Mouse (Mus musculus): ENCODE data around the gene Olfr1198. TPM values are rescaled to one million over a fixed set of nuclear protein-coding genes. Genes with fewer than 3 reads are reported as not detected.

Gene Olfr1198
- not detected in 2 replicates for total RNA-seq (2021)
- long read RNA-seq, experiment 1 = 0 reads
- long read RNA-seq, experiment 2 = 0 reads

- no peak for DNase-seq
These were observed at the start of gene Olfr1198 for GRCm38 (mm10) chr2:88751270-88751669. TSS of gene Olfr1198 (minus strand) at chr2:88751370.

DNA sequence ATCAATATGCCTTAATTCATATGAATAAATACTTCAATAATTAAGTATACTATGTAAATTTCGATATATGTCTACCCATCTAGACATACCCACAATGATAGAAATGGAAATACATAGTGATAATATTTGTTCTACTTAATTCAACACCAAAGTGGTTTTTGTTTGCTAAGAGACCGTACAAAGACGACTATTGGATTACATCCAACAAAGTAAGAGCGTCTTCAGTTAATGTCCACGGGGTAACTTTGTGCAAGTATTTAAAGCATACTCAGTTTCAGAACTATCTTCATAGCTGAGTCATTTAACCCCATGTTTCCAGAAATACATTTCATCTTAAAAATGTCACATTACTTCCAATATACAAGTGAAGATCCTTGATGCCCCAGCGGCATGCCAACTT is 41.6 kb upstream of the Olfr1198 start, which contains the start of gene Olfr1201:
TSS of gene Olfr1201 (plus strand) at position 301 of the 400 bp plus-strand sequence.
- no peak for DNase-seq

DNA sequence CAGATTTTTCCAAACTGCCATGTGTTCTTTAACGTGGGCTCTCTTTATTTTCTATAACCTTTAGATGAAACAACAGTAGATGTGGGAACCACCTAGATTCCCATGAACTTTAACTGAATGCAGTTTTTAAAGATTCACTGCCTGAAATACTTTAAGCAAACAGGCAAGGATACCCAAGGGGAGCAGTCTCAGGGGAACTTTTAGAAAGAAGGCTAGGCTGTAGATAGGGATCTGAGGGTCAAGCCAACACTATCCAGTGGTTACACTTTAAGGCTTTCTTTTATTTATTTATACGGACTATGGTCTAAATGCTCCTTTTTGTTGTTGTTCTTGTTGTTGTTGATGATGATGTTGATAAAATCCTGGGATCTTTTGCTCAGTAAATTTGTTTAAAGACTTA is 19.2 kb upstream of the Olfr1198 start, which contains the start of gene Olfr1200:
TSS of gene Olfr1200 (minus strand) at position 101 of the 400 bp plus-strand sequence.
- no peak for DNase-seq

GRCm38 (mm10) chr2:88760369-88760768 is 9.2 kb upstream of the Olfr1198 start, which contains the start of gene Olfr1199:
TSS of gene Olfr1199 (minus strand) at chr2:88760469.
- no peak for DNase-seq

DNA sequence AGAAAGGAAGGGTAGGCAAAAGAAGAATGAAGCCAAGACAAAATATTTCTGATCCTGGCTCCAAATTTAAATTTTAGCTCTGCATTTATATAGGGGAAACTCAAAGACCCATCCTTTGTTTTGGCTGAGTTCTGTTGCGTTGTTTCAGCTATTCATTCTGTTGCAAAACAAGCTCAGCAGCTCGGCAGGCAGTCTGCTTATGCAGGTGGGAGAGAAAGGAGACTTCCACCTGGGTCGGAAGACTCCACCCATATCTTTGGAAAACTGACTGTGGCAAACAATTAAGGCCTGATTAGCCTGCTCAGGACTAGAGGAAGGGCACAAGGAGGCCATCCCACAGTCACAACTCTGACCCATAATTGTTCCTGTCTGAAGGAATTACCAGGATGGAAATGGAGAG is 7.8 kb downstream of the Olfr1198 start:
- no peak for DNase-seq

DNA sequence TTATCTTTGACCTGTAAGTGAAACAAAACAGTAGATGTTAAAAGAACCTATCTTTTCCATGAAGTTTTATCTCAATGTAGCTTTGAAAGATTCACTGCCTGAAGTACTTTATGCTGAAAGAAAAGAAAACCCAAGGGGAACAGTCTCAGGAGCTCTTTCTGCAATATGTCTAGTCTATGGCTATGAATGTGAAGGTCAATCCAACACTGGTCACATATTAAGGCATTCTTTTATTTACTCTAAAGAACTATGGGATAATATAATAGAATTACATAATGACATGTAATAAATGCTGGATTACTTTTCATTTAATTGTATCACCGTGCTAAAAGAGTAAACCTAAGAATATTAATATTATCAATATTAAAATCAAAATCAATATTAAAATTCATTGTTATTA is 18.9 kb downstream of the Olfr1198 start, which contains the start of gene Olfr1197:
TSS of gene Olfr1197 (minus strand) at position 101 of the 400 bp plus-strand sequence.
- DNase-seq = no peak

DNA sequence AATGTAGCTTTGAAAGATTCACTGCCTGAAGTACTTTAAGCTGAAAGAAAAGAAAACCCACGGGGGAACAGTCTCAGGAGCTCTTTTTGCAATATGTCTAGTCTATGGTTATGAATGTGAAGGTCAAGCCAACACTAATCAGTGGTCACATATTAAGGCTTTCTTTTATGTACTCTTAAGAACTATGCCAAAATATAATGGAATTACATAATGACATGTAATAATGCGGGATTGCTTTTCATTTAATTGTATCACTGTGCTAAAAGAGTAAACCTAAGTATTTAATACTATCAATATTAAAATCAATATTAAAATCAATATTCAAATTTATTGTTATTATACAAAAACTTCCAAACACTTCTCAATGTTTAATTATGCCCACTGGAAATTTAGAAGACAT is 46.7 kb downstream of the Olfr1198 start, which contains the start of gene Olfr1196:
TSS of gene Olfr1196 (minus strand) at position 101 of the 400 bp plus-strand sequence.
- no peak for DNase-seq

Other genes with a start within 250 kb of the Olfr1198 start
- not detected in 2 replicates for gene Olfr1186, start 232.8 kb downstream of the Olfr1198 start, total RNA-seq (2021)
- gene Olfr1188, start 194.4 kb downstream of the Olfr1198 start, total RNA-seq (2021) = not detected in 2 replicates
- not detected in 2 replicates for gene Olfr1189, start 164.9 kb downstream of the Olfr1198 start, total RNA-seq (2021)
- gene Olfr1191-ps1, start 110.8 kb downstream of the Olfr1198 start, total RNA-seq (2021) = not detected in 2 replicates
- not detected in 2 replicates for gene Olfr1192-ps1, start 102.9 kb downstream of the Olfr1198 start, total RNA-seq (2021)
- gene Olfr1193, start 75.7 kb downstream of the Olfr1198 start, total RNA-seq (2021) = not detected in 2 replicates
- gene Olfr1195, start 62.2 kb downstream of the Olfr1198 start, total RNA-seq (2021) = not detected in 2 replicates
- gene Olfr1196, start 46.8 kb downstream of the Olfr1198 start, total RNA-seq (2021) = not detected in 2 replicates
- gene Olfr1197, start 19.0 kb downstream of the Olfr1198 start, total RNA-seq (2021) = not detected in 2 replicates
- not detected in 2 replicates for gene Olfr1199, start 9.1 kb upstream of the Olfr1198 start, total RNA-seq (2021)
- not detected in 2 replicates for gene Olfr1200, start 19.1 kb upstream of the Olfr1198 start, total RNA-seq (2021)
- not detected in 2 replicates for gene Olfr1201, start 41.7 kb upstream of the Olfr1198 start, total RNA-seq (2021)
- gene Olfr1202, start 63.1 kb upstream of the Olfr1198 start, total RNA-seq (2021) = 0.11 TPM in 1 of 2 replicates, not detected in the other
- not detected in 2 replicates for gene Olfr1205, start 78.4 kb upstream of the Olfr1198 start, total RNA-seq (2021)
- not detected in 2 replicates for gene Olfr1204, start 97.9 kb upstream of the Olfr1198 start, total RNA-seq (2021)
- not detected in 2 replicates for gene Olfr1206, start 111.9 kb upstream of the Olfr1198 start, total RNA-seq (2021)
- gene Olfr1208, start 150.9 kb upstream of the Olfr1198 start, total RNA-seq (2021) = not detected in 2 replicates
- gene Olfr1209, start 163.8 kb upstream of the Olfr1198 start, total RNA-seq (2021) = not detected in 2 replicates
- not detected in 2 replicates for gene Olfr1211, start 186.7 kb upstream of the Olfr1198 start, total RNA-seq (2021)
- not detected in 2 replicates for gene Olfr1212, start 202.6 kb upstream of the Olfr1198 start, total RNA-seq (2021)
- gene Gm13762, start 228.9 kb upstream of the Olfr1198 start, total RNA-seq (2021) = not detected in 2 replicates
- gene Olfr1214, start 241.3 kb upstream of the Olfr1198 start, total RNA-seq (2021) = not detected in 2 replicates

All from adrenal gland, postnatal 14 days (tissue).